Mouse (Mus musculus) layer of hippocampus, adult 11-12 months (tissue): ENCODE data around the gene BC061212.
"Not testable (repeated sequence)": the region's sequence is repeated elsewhere in the genome, so short reads cannot be mapped to it uniquely, and the experiment has no call there.

Experiments used
- DNase-seq: peaks from one replicate; pipeline ENCODE4 v3.0.0; 2022; ENCODE audit warnings: low spot score

The BC061212 gene

GRCm38 (mm10) chr5:94070445-94070844 is at the start of gene BC061212:
TSS of gene BC061212 (minus strand) at chr5:94070545.
- not testable (repeated sequence) for DNase-seq

DNA sequence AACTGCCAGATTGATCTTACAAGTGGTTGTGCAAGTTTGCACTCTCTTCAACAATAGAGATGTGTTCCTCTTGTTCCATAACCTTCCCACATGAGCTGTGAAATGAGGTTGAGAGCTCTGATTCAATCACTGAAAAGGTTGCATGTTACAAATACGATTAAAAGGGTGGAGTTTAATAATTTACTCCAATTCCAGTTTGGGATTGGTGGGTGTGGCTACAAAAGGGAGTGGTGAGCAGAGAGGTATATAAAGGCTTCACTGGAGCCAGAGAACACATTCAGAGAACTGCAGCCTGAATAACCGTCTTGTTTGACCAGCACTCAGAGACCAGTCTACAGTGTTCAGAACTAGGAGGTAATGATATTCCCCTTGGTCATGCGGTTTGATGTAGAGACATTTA is 5.7 kb upstream of the BC061212 start, which contains the start of gene Gm6351:
TSS of gene Gm6351 (plus strand) at position 301 of the 400 bp plus-strand sequence.
- DNase-seq, result not testable (repeated sequence)
